Mouse (Mus musculus): ENCODE measurements at regions not wholly inside any gene's neighbourhood (a gene's known extent, or its start where the extent isn't known, plus 50 kb on each side); places are given as distances from the start of the nearest gene placed in this dataset.

GRCm38 (mm10) chr6:59713004-59713403 is 286.9 kb upstream of the Gprin3 start:
- DNase-seq: no peak

- DNase-seq: no peak
Observed at GRCm38 (mm10) chr6:59684985-59685384, 258.9 kb upstream of the Gprin3 start.

- DNase-seq: peak; percentile 13
Observed at GRCm38 (mm10) chr6:59667356-59667755, 241.3 kb upstream of the Gprin3 start.

All from adrenal gland, postnatal 10 days (tissue).